Mouse (Mus musculus) limb, embryonic 15.5 days (tissue): ENCODE results near the gene Ccnb1ip1. TPM values are rescaled to one million over a fixed set of nuclear protein-coding genes. Genes with fewer than 3 reads are reported as not detected.

Experiments used
- ATAC-seq: fragments of 200-750 bp; cut with Nextera tagmentation; 2 replicates; pipeline ENCODE4 v1.8.0; 2017; ENCODE audit warnings: low read depth, moderate TSS enrichment; ENCODE audit not compliant: insufficient number of reproducible peaks, low FRiP score, low TSS enrichment
- H3K27ac ChIP-seq: fragments of 300-500 bp; sonication (generic); 2 replicates; pipeline ENCODE4 v1.5.1; 2015; ENCODE audit warnings: moderate library complexity, mild to moderate bottlenecking, inconsistent platforms
- H3K27me3 ChIP-seq: fragments of 300-500 bp; sonication (generic); 2 replicates; pipeline ENCODE4 v1.6.1; 2015; ENCODE audit warnings: inconsistent platforms
- H3K36me3 ChIP-seq: fragments of 300-500 bp; sonication (generic); 2 replicates; pipeline ENCODE4 v1.6.1; 2015; ENCODE audit warnings: inconsistent platforms
- H3K4me1 ChIP-seq: fragments of 300-500 bp; sonication (generic); 2 replicates; pipeline ENCODE4 v1.6.1; 2015; ENCODE audit warnings: inconsistent platforms
- H3K4me2 ChIP-seq: fragments of 300-500 bp; sonication (generic); 2 replicates; pipeline ENCODE4 v1.6.1; 2015; ENCODE audit warnings: mild to moderate bottlenecking, inconsistent platforms
- H3K4me3 ChIP-seq: fragments of 300-500 bp; sonication (generic); 2 replicates; pipeline ENCODE4 v1.5.1; 2015; ENCODE audit warnings: mild to moderate bottlenecking, inconsistent platforms
- H3K9ac ChIP-seq: fragments of 300-500 bp; sonication (generic); 2 replicates; pipeline ENCODE4 v1.6.1; 2015; ENCODE audit warnings: inconsistent platforms
- H3K9me3 ChIP-seq: fragments of 300-500 bp; sonication (generic); 2 replicates; pipeline ENCODE4 v1.6.1; 2016; ENCODE audit warnings: inconsistent platforms
- WGBS: fragments of 180-500 bp; shearing (Covaris S2); methylation state at CpG from one replicate; pipeline ENCODE4 v1.1.7; 2015; 5-methylcytosine and 5-hydroxymethylcytosine counted together
- polyA plus RNA-seq: library from polyadenylated mRNA; unstranded; fragments of >200 nt; fragmentation: Nextera tagmentation; extraction: Ambion mirVana; gene quantifications from 2 replicates; pipeline ENCODE4 v1.2.1, GENCODE M21; 2015

Ccnb1ip1 gene
- polyA plus RNA-seq, 1 experiment from 2014 or later, result not detected

DNA sequence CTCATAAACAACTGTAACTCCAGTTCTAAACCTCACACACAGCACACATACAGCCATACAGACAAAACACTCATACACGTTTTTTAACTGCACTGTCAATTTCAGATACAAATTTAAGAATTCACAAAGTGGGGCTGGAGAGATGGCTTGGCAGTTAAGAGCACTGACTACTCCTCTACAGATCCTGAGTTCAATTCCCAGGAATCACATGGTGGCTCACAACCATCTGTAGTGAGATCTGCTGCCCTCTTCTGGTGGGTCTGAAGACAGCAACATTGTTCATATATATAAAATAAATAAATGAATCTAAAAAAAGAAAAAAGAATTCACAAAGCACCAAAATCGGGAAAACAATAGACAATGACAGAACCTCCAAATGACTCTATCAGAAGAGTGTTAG is 36.2 kb downstream of the Ccnb1ip1 start:
- Histone ChIP-seq H3K4me1 (no peaks in the 10 kb centered on the region), H3K4me3 (no peak overlapping the region), H3K9ac (no peak overlapping the region), H3K36me3 (peaks cover 81% of the 10 kb centered on the region), H3K9me3 (no peaks in the 10 kb centered on the region), H3K27me3 (no peaks in the 10 kb centered on the region), H3K27ac (no peak overlapping the region), H3K4me2 (no peak overlapping the region)
- WGBS, result 86% methylated on average over 2 of the region's 2 CpGs
- no peak for ATAC-seq

- Histone ChIP-seq H3K36me3 (peaks cover 52% of the 10 kb centered on the region), H3K4me2 (no peak overlapping the region), H3K4me1 (no peaks in the 10 kb centered on the region), H3K9ac (no peak overlapping the region), H3K4me3 (no peak overlapping the region), H3K27me3 (no peaks in the 10 kb centered on the region), H3K9me3 (no peaks in the 10 kb centered on the region), H3K27ac (no peak overlapping the region)
- 94% methylated on average over 6 of the region's 6 CpGs for WGBS
- ATAC-seq, result no peak
These were observed 41.8 kb downstream of the Ccnb1ip1 start for GRCm38 (mm10) chr14:50765736-50766135.

- Histone ChIP-seq H3K9me3 (no peaks in the 10 kb centered on the region), H3K4me1 (no peaks in the 10 kb centered on the region), H3K36me3 (peaks cover 4% of the 10 kb centered on the region; the same call in 1 of the 2 replicates), H3K9ac (no peak overlapping the region), H3K4me2 (no peak overlapping the region), H3K4me3 (no peak overlapping the region), H3K27me3 (no peaks in the 10 kb centered on the region), H3K27ac (no peak overlapping the region)
- ATAC-seq, result no peak
- WGBS, result 77% methylated on average over 5 of the region's 5 CpGs
These were observed 49.0 kb downstream of the Ccnb1ip1 start for GRCm38 (mm10) chr14:50758416-50759085.

DNA sequence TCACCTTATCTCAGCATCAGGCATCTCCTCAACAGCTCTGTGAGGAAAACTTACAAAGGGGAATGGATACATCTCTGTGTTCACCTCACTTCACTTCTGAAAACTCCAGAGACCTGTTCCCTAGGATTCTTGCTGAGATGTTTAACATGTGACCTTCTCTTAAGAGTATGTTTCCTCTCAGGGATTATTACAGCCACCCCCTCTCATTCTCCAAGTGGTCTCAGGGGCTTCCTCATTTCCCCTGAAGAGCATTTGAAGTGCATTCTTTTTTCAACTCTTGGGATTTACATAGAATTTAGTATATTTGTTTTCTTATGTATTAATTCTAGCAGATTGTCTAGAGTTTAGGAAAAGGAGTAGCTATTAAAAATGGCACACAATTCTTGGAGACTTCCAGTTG is 62.5 kb downstream of the Ccnb1ip1 start, which contains the start of gene Olfr749:
Gene Olfr749 (minus strand): TSS at position 101 of the 400 bp plus-strand sequence.
- no peak within 1 kb of the TSS for H3K4me3 ChIP-seq
- H3K27ac ChIP-seq, result no peak within 1 kb of the TSS
- no peaks in the 10 kb centered on the region for H3K4me1 ChIP-seq
- no peaks in the 10 kb centered on the region for H3K27me3 ChIP-seq
- ATAC-seq, result no peak
- H3K4me2 ChIP-seq, result no peak within 1 kb of the TSS
- H3K9me3 ChIP-seq, result no peaks in the 10 kb centered on the region
- no peaks in the 10 kb centered on the region for H3K36me3 ChIP-seq
- H3K9ac ChIP-seq, result no peak within 1 kb of the TSS

DNA sequence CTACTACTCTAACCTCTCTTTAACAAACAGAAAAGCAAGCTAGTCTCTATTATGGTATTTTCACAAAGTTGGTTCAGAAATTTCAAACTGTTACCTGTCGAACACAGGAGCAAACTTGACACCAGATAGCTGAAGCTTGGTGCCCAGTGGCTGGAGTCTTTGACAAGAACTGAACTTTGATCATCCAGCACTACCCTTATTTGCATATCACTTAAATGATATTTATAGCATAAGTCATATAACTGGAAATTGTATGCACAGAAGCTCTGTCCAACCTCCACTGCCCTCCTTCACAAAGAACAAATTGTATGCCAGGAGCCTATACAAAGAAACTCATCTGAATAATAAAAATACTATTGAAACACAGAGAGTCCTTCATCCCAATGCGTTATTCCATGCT is 65.9 kb downstream of the Ccnb1ip1 start:
- H3K4me3 ChIP-seq, result no peak overlapping the region
- H3K9ac ChIP-seq, result no peak overlapping the region
- H3K36me3 ChIP-seq, result no peaks in the 10 kb centered on the region
- no peaks in the 10 kb centered on the region for H3K27me3 ChIP-seq
- 69% methylated on average over 2 of the region's 2 CpGs for WGBS
- no peaks in the 10 kb centered on the region for H3K4me1 ChIP-seq
- H3K4me2 ChIP-seq, result no peak overlapping the region
- no peak overlapping the region for H3K27ac ChIP-seq
- no peaks in the 10 kb centered on the region for H3K9me3 ChIP-seq
- ATAC-seq, result no peak

DNA sequence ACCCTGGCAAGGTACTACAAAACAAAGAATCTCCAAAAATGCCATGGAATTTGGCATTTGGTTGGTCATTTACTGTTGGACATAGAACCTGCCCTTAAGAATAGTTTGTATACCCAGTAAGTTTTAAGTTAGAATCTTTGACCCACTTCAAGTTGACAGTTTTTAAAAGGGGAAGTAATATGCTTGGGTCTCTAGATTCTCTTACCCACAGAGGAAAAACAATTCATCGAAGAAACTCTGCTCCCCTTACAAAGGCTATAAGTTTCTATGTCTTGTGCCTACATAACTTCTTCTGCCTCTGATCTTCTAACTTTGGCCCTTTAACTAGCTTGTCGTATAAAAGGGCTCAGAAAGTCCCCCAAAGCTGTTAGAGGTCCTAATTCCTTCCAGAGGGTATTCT is 67.2 kb downstream of the Ccnb1ip1 start:
- Histone ChIP-seq H3K4me2 (no peak overlapping the region), H3K27me3 (no peaks in the 10 kb centered on the region), H3K4me1 (no peaks in the 10 kb centered on the region), H3K4me3 (no peak overlapping the region), H3K36me3 (no peaks in the 10 kb centered on the region), H3K9me3 (no peaks in the 10 kb centered on the region), H3K9ac (no peak overlapping the region), H3K27ac (no peak overlapping the region)
- no peak for ATAC-seq
- 64% methylated on average over 2 of the region's 2 CpGs for WGBS

Other genes with a start within 250 kb of the Ccnb1ip1 start
- not detected in 2 replicates for gene Olfr744, start 192.9 kb downstream of the Ccnb1ip1 start, polyA plus RNA-seq
- gene Olfr745, start 168.3 kb downstream of the Ccnb1ip1 start, polyA plus RNA-seq, result not detected in 2 replicates
- gene Olfr746, start 160.6 kb downstream of the Ccnb1ip1 start, polyA plus RNA-seq, result not detected in 2 replicates
- gene Olfr747, start 114.5 kb downstream of the Ccnb1ip1 start, polyA plus RNA-seq, result not detected in 2 replicates
- not detected in 2 replicates for gene Olfr748, start 100.4 kb downstream of the Ccnb1ip1 start, polyA plus RNA-seq
- gene Olfr749, start 62.6 kb downstream of the Ccnb1ip1 start, polyA plus RNA-seq, result not detected in 2 replicates
- 59.8 and 63.1 TPM in 2 replicates for gene Ttc5, start 22.2 kb downstream of the Ccnb1ip1 start, polyA plus RNA-seq
- 52.0 and 52.3 TPM in 2 replicates for gene Parp2, start 109 bp upstream of the Ccnb1ip1 start, polyA plus RNA-seq
- 5.0 and 6.2 TPM in 2 replicates for gene Tep1, start 62.8 kb upstream of the Ccnb1ip1 start, polyA plus RNA-seq
- 0.10 and 0.12 TPM in 2 replicates for gene Klhl33, start 89.8 kb upstream of the Ccnb1ip1 start, polyA plus RNA-seq
- 145 and 148 TPM in 2 replicates for gene Osgep, start 117.2 kb upstream of the Ccnb1ip1 start, polyA plus RNA-seq
- 188 TPM in 2 replicates for gene Apex1, start 117.2 kb upstream of the Ccnb1ip1 start, polyA plus RNA-seq
- gene Pip4p1, start 123.1 kb upstream of the Ccnb1ip1 start, polyA plus RNA-seq, result 45.3 and 56.0 TPM in 2 replicates
- gene Pnp, start 123.3 kb upstream of the Ccnb1ip1 start, polyA plus RNA-seq, result 52.0 and 54.8 TPM in 2 replicates
- gene Gm49342, start 136.8 kb upstream of the Ccnb1ip1 start, polyA plus RNA-seq, result not detected in 2 replicates
- 0.31 and 0.54 TPM in 2 replicates for gene Pnp2, start 148.3 kb upstream of the Ccnb1ip1 start, polyA plus RNA-seq
- 0.09 and 0.22 TPM in 2 replicates for gene Rnase10, start 200.0 kb upstream of the Ccnb1ip1 start, polyA plus RNA-seq
- gene Rnase9, start 234.1 kb upstream of the Ccnb1ip1 start, polyA plus RNA-seq, result not detected in 2 replicates
- gene Rnase11, start 242.4 kb upstream of the Ccnb1ip1 start, polyA plus RNA-seq, result not detected in 2 replicates
- gene Rnase12, start 249.9 kb upstream of the Ccnb1ip1 start, polyA plus RNA-seq, result not detected in 2 replicates